Mouse (Mus musculus): ENCODE measurements around the gene Il18. TPM values are rescaled to one million over a fixed set of nuclear protein-coding genes. Genes with fewer than 3 reads are reported as not detected.

The Il18 gene
- polyA plus RNA-seq, 1 experiment, result 0.81 TPM

GRCm38 (mm10) chr9:50565940-50566339 is 11.3 kb downstream of the Il18 start:
- no peaks in the 10 kb centered on the region for H3K79me3 ChIP-seq (ENCODE audit: low read depth)
- H3ac ChIP-seq (ENCODE audit: control insufficient read depth, insufficient read length, low read depth), result no peak overlapping the region
- TF ChIP-seq FOSL1 (IDR thresholded peaks at IDR 0.05; ENCODE audit: insufficient read depth, low read length, poor library complexity, severe bottlenecking) (no peak), MYOD1 (IDR thresholded peaks at IDR 0.05; ENCODE audit: control insufficient read depth, insufficient read length, low read depth) (no peak), CTCF (IDR thresholded peaks at IDR 0.05; ENCODE audit: control insufficient read depth, insufficient read depth, insufficient read length) (no peak), USF1 (IDR thresholded peaks at IDR 0.05; ENCODE audit: low read depth) (no peak), CEBPB (IDR thresholded peaks at IDR 0.05; ENCODE audit: low read depth) (no peak), MAX (IDR thresholded peaks at IDR 0.05) (no peak), MYOG (IDR thresholded peaks at IDR 0.05; ENCODE audit: control insufficient read depth, extremely low read depth, insufficient read length) (no peak)
- no peaks in the 10 kb centered on the region for H3K79me2 ChIP-seq (ENCODE audit: control insufficient read depth, insufficient read depth)
- H3K36me3 ChIP-seq (ENCODE audit: control insufficient read depth, insufficient read depth), result no peaks in the 10 kb centered on the region
- no peaks in the 10 kb centered on the region for H3K27me3 ChIP-seq (ENCODE audit: control insufficient read depth, insufficient read depth, insufficient read length)
- H3K4me3 ChIP-seq (ENCODE audit: insufficient read depth, poor library complexity, severe bottlenecking), result no peak overlapping the region

- Histone ChIP-seq H3K79me2 (ENCODE audit: control insufficient read depth, insufficient read depth) (no peaks in the 10 kb centered on the region), H3K79me3 (ENCODE audit: low read depth) (no peaks in the 10 kb centered on the region), H3K27me3 (ENCODE audit: control insufficient read depth, insufficient read depth, insufficient read length) (no peaks in the 10 kb centered on the region), H3ac (ENCODE audit: control insufficient read depth, insufficient read length, low read depth) (no peak overlapping the region), H3K4me3 (ENCODE audit: insufficient read depth, poor library complexity, severe bottlenecking) (no peak overlapping the region), H3K36me3 (ENCODE audit: control insufficient read depth, insufficient read depth) (no peaks in the 10 kb centered on the region)
- TF ChIP-seq CTCF (IDR thresholded peaks at IDR 0.05; ENCODE audit: control insufficient read depth, insufficient read depth, insufficient read length), result no peak
- TF ChIP-seq USF1 (IDR thresholded peaks at IDR 0.05; ENCODE audit: low read depth), result no peak
- TF ChIP-seq MAX (IDR thresholded peaks at IDR 0.05), result no peak
- no peak for TF ChIP-seq MYOG (IDR thresholded peaks at IDR 0.05; ENCODE audit: control insufficient read depth, extremely low read depth, insufficient read length)
- TF ChIP-seq MYOD1 (IDR thresholded peaks at IDR 0.05; ENCODE audit: control insufficient read depth, insufficient read length, low read depth), result no peak
- TF ChIP-seq FOSL1 (IDR thresholded peaks at IDR 0.05; ENCODE audit: insufficient read depth, low read length, poor library complexity, severe bottlenecking), result no peak
- TF ChIP-seq CEBPB (IDR thresholded peaks at IDR 0.05; ENCODE audit: low read depth), result no peak
These were observed 12.7 kb downstream of the Il18 start for GRCm38 (mm10) chr9:50567372-50567771.

- H3K27me3 ChIP-seq (ENCODE audit: control insufficient read depth, insufficient read depth, insufficient read length), result no peaks in the 10 kb centered on the region
These were observed 13.3 kb downstream of the Il18 start for GRCm38 (mm10) chr9:50567881-50568280.

GRCm38 (mm10) chr9:50569599-50570525 is 15.2 kb downstream of the Il18 start:
- TF ChIP-seq USF1 (IDR thresholded peaks at IDR 0.05; ENCODE audit: low read depth) (no peak), MAX (IDR thresholded peaks at IDR 0.05) (peak; percentile 30)
- H3K4me3 ChIP-seq (ENCODE audit: insufficient read depth, poor library complexity, severe bottlenecking), result no peak overlapping the region
- no peaks in the 10 kb centered on the region for H3K79me2 ChIP-seq (ENCODE audit: control insufficient read depth, insufficient read depth)
- no peaks in the 10 kb centered on the region for H3K27me3 ChIP-seq (ENCODE audit: control insufficient read depth, insufficient read depth, insufficient read length)
- H3K79me3 ChIP-seq (ENCODE audit: low read depth), result no peaks in the 10 kb centered on the region
- no peaks in the 10 kb centered on the region for H3K36me3 ChIP-seq (ENCODE audit: control insufficient read depth, insufficient read depth)
- no peak overlapping the region for H3ac ChIP-seq (ENCODE audit: control insufficient read depth, insufficient read length, low read depth)

More at GRCm38 (mm10) chr9:50567881-50568280, 13.3 kb downstream of the Il18 start:
- Histone ChIP-seq H3ac (ENCODE audit: control insufficient read depth, insufficient read length, low read depth) (no peak overlapping the region), H3K79me3 (ENCODE audit: low read depth) (no peaks in the 10 kb centered on the region), H3K79me2 (ENCODE audit: control insufficient read depth, insufficient read depth) (no peaks in the 10 kb centered on the region), H3K4me3 (ENCODE audit: insufficient read depth, poor library complexity, severe bottlenecking) (no peak overlapping the region), H3K36me3 (ENCODE audit: control insufficient read depth, insufficient read depth) (no peaks in the 10 kb centered on the region)
- TF ChIP-seq MYOD1 (IDR thresholded peaks at IDR 0.05; ENCODE audit: control insufficient read depth, insufficient read length, low read depth), result no peak
- TF ChIP-seq CEBPB (IDR thresholded peaks at IDR 0.05; ENCODE audit: low read depth), result no peak
- no peak for TF ChIP-seq CTCF (IDR thresholded peaks at IDR 0.05; ENCODE audit: control insufficient read depth, insufficient read depth, insufficient read length)
- no peak for TF ChIP-seq MYOG (IDR thresholded peaks at IDR 0.05; ENCODE audit: control insufficient read depth, extremely low read depth, insufficient read length)
- no peak for TF ChIP-seq FOSL1 (IDR thresholded peaks at IDR 0.05; ENCODE audit: insufficient read depth, low read length, poor library complexity, severe bottlenecking)
- TF ChIP-seq USF1 (IDR thresholded peaks at IDR 0.05; ENCODE audit: low read depth), result no peak
- TF ChIP-seq MAX (IDR thresholded peaks at IDR 0.05), result no peak

- Histone ChIP-seq H3K36me3 (ENCODE audit: control insufficient read depth, insufficient read depth) (no peaks in the 10 kb centered on the region), H3ac (ENCODE audit: control insufficient read depth, insufficient read length, low read depth) (no peak overlapping the region), H3K27me3 (ENCODE audit: control insufficient read depth, insufficient read depth, insufficient read length) (no peaks in the 10 kb centered on the region), H3K4me3 (ENCODE audit: insufficient read depth, poor library complexity, severe bottlenecking) (no peak overlapping the region), H3K79me3 (ENCODE audit: low read depth) (no peaks in the 10 kb centered on the region), H3K79me2 (ENCODE audit: control insufficient read depth, insufficient read depth) (no peaks in the 10 kb centered on the region)
- no peak for TF ChIP-seq USF1 (IDR thresholded peaks at IDR 0.05; ENCODE audit: low read depth)
- no peak for TF ChIP-seq MYOG (IDR thresholded peaks at IDR 0.05; ENCODE audit: control insufficient read depth, extremely low read depth, insufficient read length)
- no peak for TF ChIP-seq CEBPB (IDR thresholded peaks at IDR 0.05; ENCODE audit: low read depth)
- no peak for TF ChIP-seq MAX (IDR thresholded peaks at IDR 0.05)
- TF ChIP-seq FOSL1 (IDR thresholded peaks at IDR 0.05; ENCODE audit: insufficient read depth, low read length, poor library complexity, severe bottlenecking), result no peak
- TF ChIP-seq CTCF (IDR thresholded peaks at IDR 0.05; ENCODE audit: control insufficient read depth, insufficient read depth, insufficient read length), result no peak
- no peak for TF ChIP-seq MYOD1 (IDR thresholded peaks at IDR 0.05; ENCODE audit: control insufficient read depth, insufficient read length, low read depth)
These were observed 25.7 kb downstream of the Il18 start for GRCm38 (mm10) chr9:50580370-50580769.
